Mouse (Mus musculus) stomach, embryonic 14.5 days (tissue): ENCODE results near the gene Asah2. TPM values are rescaled to one million over a fixed set of nuclear protein-coding genes. Genes with fewer than 3 reads are reported as not detected.
A peak's percentile ranks its signal among the peaks of the same experiment; 100 is the strongest.

Source experiments
- ATAC-seq: fragments of 200-750 bp; cut with Nextera tagmentation; 2 replicates; pipeline ENCODE4 v1.8.0; 2017; ENCODE audit warnings: low read depth, moderate TSS enrichment; ENCODE audit not compliant: insufficient number of reproducible peaks, insufficient read depth, low FRiP score
- H3K27ac ChIP-seq: fragments of 300-500 bp; sonication (generic); 2 replicates; pipeline ENCODE4 v1.5.1; 2014; ENCODE audit warnings: mild to moderate bottlenecking, low read length, moderate library complexity, mixed read lengths
- H3K27me3 ChIP-seq: fragments of 300-500 bp; sonication (generic); 2 replicates; pipeline ENCODE4 v1.6.1; 2014; ENCODE audit warnings: low read length, control low read depth, mixed read lengths; ENCODE audit not compliant: control insufficient read depth, insufficient read depth
- H3K36me3 ChIP-seq: fragments of 300-500 bp; sonication (generic); 2 replicates; pipeline ENCODE4 v1.6.1; 2014; ENCODE audit warnings: mild to moderate bottlenecking, control low read depth, low read length, moderate library complexity, mixed read lengths; ENCODE audit not compliant: control insufficient read depth, insufficient read depth
- H3K4me1 ChIP-seq: fragments of 300-500 bp; sonication (generic); 2 replicates; pipeline ENCODE4 v1.6.1; 2014; ENCODE audit warnings: low read length, control low read depth, mixed read lengths; ENCODE audit not compliant: control insufficient read depth, insufficient read depth
- H3K4me2 ChIP-seq: fragments of 300-500 bp; sonication (generic); replicated peaks from 2 replicates; pipeline ENCODE4 v1.6.1; 2014; ENCODE audit warnings: low read depth, low read length, control low read depth
- H3K4me3 ChIP-seq: fragments of 300-500 bp; sonication (generic); 2 replicates; pipeline ENCODE4 v1.5.1; 2014; ENCODE audit warnings: low read depth, low read length, control low read depth
- H3K9ac ChIP-seq: fragments of 300-500 bp; sonication (generic); replicated peaks from 2 replicates; pipeline ENCODE4 v1.6.1; 2014; ENCODE audit warnings: low read depth, mild to moderate bottlenecking, control low read depth, low read length, moderate library complexity, mixed read lengths
- H3K9me3 ChIP-seq: fragments of 300-500 bp; sonication (generic); 2 replicates; pipeline ENCODE4 v1.6.1; 2016; ENCODE audit warnings: low read depth, low read length, control low read depth; ENCODE audit not compliant: control insufficient read depth
- WGBS: fragments of 180-500 bp; shearing (Covaris S2); extraction: QIAGEN DNeasy Blood & Tissue Kit; methylation state at CpG from one replicate; pipeline ENCODE4 v1.1.7; 2014; 5-methylcytosine and 5-hydroxymethylcytosine counted together
- polyA plus RNA-seq: library from polyadenylated mRNA; unstranded; fragments of >200 nt; fragmentation: Nextera tagmentation; extraction: Ambion mirVana; gene quantifications from 2 replicates; pipeline ENCODE4 v1.2.1, GENCODE M21; 2014

The Asah2 gene
- 1.7 and 2.2 TPM in 2 replicates for polyA plus RNA-seq

DNA sequence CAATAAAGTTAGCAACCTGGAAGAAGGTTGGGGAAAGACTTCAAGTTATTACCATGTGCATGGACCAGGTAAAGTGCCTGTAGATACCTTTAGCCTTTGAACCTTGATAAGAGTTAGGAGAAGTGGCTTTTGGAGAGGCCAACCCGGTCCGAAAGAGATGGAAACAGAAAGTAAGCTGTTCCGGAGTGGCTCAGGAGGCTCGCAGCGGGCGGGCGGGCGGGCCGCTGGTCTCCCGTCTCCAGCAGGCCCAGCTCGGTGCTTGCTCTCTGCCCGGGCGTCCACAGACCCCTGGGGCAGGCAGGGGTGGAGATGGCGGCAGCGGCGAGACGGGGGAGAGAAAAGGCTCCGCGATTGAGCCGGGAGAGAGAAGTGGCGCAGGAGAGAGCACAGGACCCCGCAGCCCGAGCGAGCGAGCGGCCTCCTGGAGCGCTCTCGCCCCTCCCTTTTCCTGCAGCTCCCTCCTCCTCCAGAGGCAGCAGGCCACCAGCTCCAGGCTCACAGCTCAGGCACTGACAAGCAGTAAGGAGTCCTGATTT lies at the start of gene Asah2:
Gene Asah2 (minus strand): TSS at position 441 of the 536 bp plus-strand sequence.
- Histone ChIP-seq H3K4me1 (0 out of 2 replicates have a peak, but pooled peaks cover 2% of the 10 kb centered on the region), H3K4me3 (peak within 1 kb of the TSS; percentile 74), H3K4me2 (peak within 1 kb of the TSS; percentile 39), H3K9ac (peak within 1 kb of the TSS; percentile 87), H3K27ac (peak within 1 kb of the TSS; percentile 91), H3K9me3 (no peaks in the 10 kb centered on the region), H3K27me3 (no peaks in the 10 kb centered on the region), H3K36me3 (no peaks in the 10 kb centered on the region)
- under 1% methylated on average over 26 of the region's 28 CpGs for WGBS
- ATAC-seq, result peak; percentile 95

- ATAC-seq, result no peak
- Histone ChIP-seq H3K27me3 (no peaks in the 10 kb centered on the region), H3K27ac (no peak overlapping the region), H3K4me1 (no peaks in the 10 kb centered on the region), H3K4me3 (no peak overlapping the region), H3K9me3 (no peaks in the 10 kb centered on the region), H3K36me3 (peaks cover 8% of the 10 kb centered on the region; the same call in 1 of the 2 replicates), H3K4me2 (no peak overlapping the region), H3K9ac (no peak overlapping the region)
- WGBS, result 76% methylated on average over 6 of the region's 6 CpGs
Measured at GRCm38 (mm10) chr19:32157045-32157444, 49.0 kb upstream of the Asah2 start.

- ATAC-seq, result no peak
- Histone ChIP-seq H3K27me3 (no peaks in the 10 kb centered on the region), H3K9ac (no peak overlapping the region), H3K9me3 (no peaks in the 10 kb centered on the region), H3K27ac (no peak overlapping the region), H3K4me1 (no peaks in the 10 kb centered on the region), H3K4me2 (no peak overlapping the region), H3K36me3 (no peaks in the 10 kb centered on the region; the same call in 1 of the 2 replicates), H3K4me3 (no peak overlapping the region)
- 66% methylated on average over 6 of the region's 6 CpGs for WGBS
Measured at GRCm38 (mm10) chr19:32152529-32152928, 44.5 kb upstream of the Asah2 start.

- no peak for ATAC-seq
- WGBS, result 65% methylated on average over 5 of the region's 5 CpGs
Measured at GRCm38 (mm10) chr19:32148710-32149109, 40.7 kb upstream of the Asah2 start.

DNA sequence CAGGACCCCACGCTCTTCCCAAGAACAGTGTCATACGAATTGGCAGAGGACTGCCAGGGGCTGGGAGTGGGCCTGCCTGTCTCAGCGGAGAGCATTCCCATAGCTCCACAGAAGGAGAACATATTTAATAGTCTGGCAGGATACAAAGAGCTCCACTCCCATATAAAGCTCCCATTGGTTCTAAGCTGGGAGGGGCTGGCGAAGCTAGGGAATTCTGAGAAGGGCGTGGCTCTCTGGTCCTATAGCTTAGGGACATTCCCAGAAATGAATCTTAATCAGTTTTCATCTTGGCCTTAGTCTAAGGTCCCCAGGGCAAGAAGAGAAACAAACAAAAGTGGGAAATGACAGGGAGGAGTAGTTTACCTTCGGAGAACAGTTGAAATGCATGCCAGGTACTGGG lies 34.4 kb upstream of the Asah2 start:
- no peaks in the 10 kb centered on the region for H3K9me3 ChIP-seq
- no peak for ATAC-seq
- no peaks in the 10 kb centered on the region for H3K27me3 ChIP-seq
- no peak overlapping the region for H3K4me3 ChIP-seq
- H3K9ac ChIP-seq, result no peak overlapping the region
- no peaks in the 10 kb centered on the region for H3K36me3 ChIP-seq
- WGBS, result 81% methylated on average over 6 of the region's 6 CpGs
- H3K4me2 ChIP-seq, result no peak overlapping the region
- no peaks in the 10 kb centered on the region for H3K4me1 ChIP-seq
- H3K27ac ChIP-seq, result no peak overlapping the region

More at GRCm38 (mm10) chr19:32148710-32149109, 40.7 kb upstream of the Asah2 start:
- no peak overlapping the region for H3K27ac ChIP-seq
- H3K27me3 ChIP-seq, result no peaks in the 10 kb centered on the region
- H3K4me3 ChIP-seq, result no peak overlapping the region
- H3K36me3 ChIP-seq, result no peaks in the 10 kb centered on the region; the same call in 1 of the 2 replicates
- H3K9ac ChIP-seq, result no peak overlapping the region
- H3K4me2 ChIP-seq, result no peak overlapping the region
- H3K9me3 ChIP-seq, result no peaks in the 10 kb centered on the region
- no peaks in the 10 kb centered on the region for H3K4me1 ChIP-seq

DNA sequence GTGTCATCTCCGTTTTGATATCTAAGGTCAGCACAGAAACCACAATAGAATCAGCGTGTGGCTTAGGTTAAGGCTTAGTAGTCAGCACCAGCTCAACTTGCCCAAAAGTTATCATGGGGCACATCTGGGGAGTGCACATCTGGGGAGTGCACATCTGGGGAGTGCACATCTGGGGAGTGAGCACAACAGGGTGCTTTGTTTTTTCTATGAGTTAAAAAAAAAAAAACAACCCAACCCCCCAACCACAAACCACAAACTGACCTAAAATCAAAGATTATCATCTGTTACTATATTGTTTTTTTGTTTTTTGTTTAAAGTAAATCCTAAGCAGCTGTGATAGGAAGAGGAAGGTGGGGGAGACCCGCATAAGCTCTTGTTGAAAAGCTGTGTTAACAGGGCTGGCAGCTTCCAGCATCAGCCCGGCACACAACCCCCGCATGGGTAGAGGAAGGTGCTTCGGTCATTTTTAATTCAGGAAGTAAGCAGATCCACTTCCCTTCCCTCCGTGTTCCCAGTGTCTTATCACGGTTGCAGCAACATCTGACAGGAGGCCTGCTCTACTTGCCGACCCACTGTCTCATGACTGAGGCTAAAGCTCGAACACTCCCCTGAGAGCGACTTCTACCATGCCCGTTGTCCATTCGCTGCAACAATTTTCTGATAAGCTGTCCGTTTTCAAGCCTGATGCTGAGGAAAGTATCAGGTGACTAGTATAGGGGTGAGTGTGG lies 30.5 kb upstream of the Asah2 start:
- Histone ChIP-seq H3K36me3 (no peaks in the 10 kb centered on the region), H3K9ac (no peak overlapping the region), H3K4me3 (no peak overlapping the region), H3K27me3 (no peaks in the 10 kb centered on the region), H3K4me2 (no peak overlapping the region), H3K9me3 (no peaks in the 10 kb centered on the region), H3K4me1 (no peaks in the 10 kb centered on the region), H3K27ac (no peak overlapping the region)
- WGBS, result 74% methylated on average over 14 of the region's 14 CpGs
- no peak for ATAC-seq

- Histone ChIP-seq H3K9ac (no peak overlapping the region), H3K4me3 (no peak overlapping the region), H3K4me1 (no peaks in the 10 kb centered on the region), H3K27me3 (no peaks in the 10 kb centered on the region), H3K36me3 (no peaks in the 10 kb centered on the region), H3K27ac (no peak overlapping the region), H3K9me3 (no peaks in the 10 kb centered on the region), H3K4me2 (no peak overlapping the region)
- WGBS, result 88% methylated on average over 5 of the region's 5 CpGs
- ATAC-seq, result no peak
Measured at GRCm38 (mm10) chr19:32137904-32138303, 29.9 kb upstream of the Asah2 start.

GRCm38 (mm10) chr19:32136888-32137625 lies 29.0 kb upstream of the Asah2 start:
- no peak for ATAC-seq
- no peaks in the 10 kb centered on the region for H3K36me3 ChIP-seq
- H3K9ac ChIP-seq, result no peak overlapping the region
- H3K4me1 ChIP-seq, result no peaks in the 10 kb centered on the region
- H3K27me3 ChIP-seq, result no peaks in the 10 kb centered on the region
- no peak overlapping the region for H3K4me3 ChIP-seq
- no peak overlapping the region for H3K4me2 ChIP-seq
- 42% methylated on average over 4 of the region's 4 CpGs for WGBS
- H3K27ac ChIP-seq, result no peak overlapping the region
- H3K9me3 ChIP-seq, result no peaks in the 10 kb centered on the region
